Mouse (Mus musculus) myocyte (in vitro differentiated cells): ENCODE data around the gene Rnls.

Experiments used
- E2F4 ChIP-seq: IDR thresholded peaks from one replicate; pipeline ENCODE4 v1.6.1; 2011; ENCODE audit warnings: mild to moderate bottlenecking, control low read depth, moderate library complexity; ENCODE audit not compliant: insufficient read depth
- MYOG ChIP-seq, 3 experiments: IDR thresholded peaks; one replicate each; pipeline ENCODE4 v1.6.1; 2011; ENCODE audit warnings: control low read depth in 2 of 3, low read depth in 2 of 3, mild to moderate bottlenecking in 2 of 3; ENCODE audit not compliant: insufficient read length in 2 of 3, control insufficient read depth in 1 of 3, insufficient read depth in 1 of 3
- POLR2A ChIP-seq: IDR thresholded peaks from one replicate; pipeline ENCODE4 v1.6.1; 2011; ENCODE audit warnings: low read depth, mild to moderate bottlenecking, control low read depth, moderate library complexity; ENCODE audit not compliant: insufficient read length
- TCF12 ChIP-seq: IDR thresholded peaks from one replicate; pipeline ENCODE4 v1.6.1; 2011; ENCODE audit warnings: mild to moderate bottlenecking, control low read depth; ENCODE audit not compliant: poor library complexity, insufficient read depth, severe bottlenecking
- USF1 ChIP-seq: IDR thresholded peaks from one replicate; pipeline ENCODE4 v1.6.1; 2011; ENCODE audit warnings: low read depth, mild to moderate bottlenecking, control low read depth, moderate library complexity

- TF ChIP-seq POLR2A (no peak), USF1 (no peak), E2F4 (no peak), MYOG (IDR thresholded peaks at IDR 0.05; ENCODE audit: control insufficient read depth in 1 of 3, insufficient read depth in 1 of 3, insufficient read length in 2 of 3, low read depth in 2 of 3) (no peak), TCF12 (no peak)
These were observed 126.8 kb downstream of the Rnls start for GRCm38 (mm10) chr19:33265245-33265644.
